Mouse (Mus musculus): ENCODE measurements around the gene Tspan9. TPM values are rescaled to one million over a fixed set of nuclear protein-coding genes. Genes with fewer than 3 reads are reported as not detected.

Tspan9 gene
- polyA plus RNA-seq, 1 experiment from 2014 or later: 68.2 TPM

DNA sequence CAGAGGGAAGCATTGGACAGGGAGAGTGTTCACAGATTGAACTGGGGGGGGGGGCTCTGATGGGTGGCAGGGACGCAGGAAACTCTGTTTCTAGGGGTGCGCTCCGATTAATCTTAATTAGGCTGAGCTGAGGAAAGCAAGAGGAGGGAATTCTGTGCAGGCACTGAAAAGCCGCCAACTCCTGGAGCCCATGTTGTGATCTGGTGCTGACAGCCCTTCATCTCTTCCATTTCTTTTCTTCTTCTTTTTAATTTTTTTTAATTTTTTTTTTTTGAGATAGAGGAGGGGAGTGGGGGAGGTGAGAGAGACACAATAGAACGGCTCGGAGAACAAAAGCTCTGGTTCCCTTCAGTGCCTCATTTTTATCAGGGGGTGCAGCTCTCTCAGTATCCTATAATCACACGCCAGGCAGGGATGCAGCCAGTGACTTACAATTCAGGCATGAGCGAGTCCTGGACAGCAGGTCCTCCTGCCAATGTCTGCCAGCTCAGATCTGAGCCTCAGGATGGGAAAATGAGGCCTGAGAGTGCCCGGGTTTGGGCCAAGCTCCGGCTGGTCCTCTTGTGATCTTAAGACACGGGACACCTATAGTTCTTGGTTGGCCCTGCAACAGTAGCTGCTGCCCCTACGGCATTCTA lies 72.4 kb downstream of the Tspan9 start:
- Histone ChIP-seq H3K4me3 (ENCODE audit: low read depth, low read length) (no peak overlapping the region), H3K27me3 (ENCODE audit: control insufficient read depth, insufficient read depth, low read length) (no peaks in the 10 kb centered on the region), H3K36me3 (ENCODE audit: control insufficient read depth, insufficient read depth, low read length) (no peaks in the 10 kb centered on the region), H3K27ac (replicated peaks; ENCODE audit: low read depth, low read length) (no peak overlapping the region), H3K9me3 (ENCODE audit: control insufficient read depth, low read length) (no peaks in the 10 kb centered on the region), H3K9ac (ENCODE audit: low read length) (no peak overlapping the region), H3K4me2 (ENCODE audit: low read depth, severe bottlenecking) (no peak overlapping the region), H3K4me1 (ENCODE audit: control insufficient read depth, insufficient read depth, low read length) (peaks cover 35% of the 10 kb centered on the region)
- no peak for ATAC-seq (ENCODE audit: insufficient number of reproducible peaks, low FRiP score, low TSS enrichment, low read depth)
- DNase-seq (ENCODE audit: low spot score): no peak
- WGBS: 85% methylated on average over 12 of the region's 12 CpGs

DNA sequence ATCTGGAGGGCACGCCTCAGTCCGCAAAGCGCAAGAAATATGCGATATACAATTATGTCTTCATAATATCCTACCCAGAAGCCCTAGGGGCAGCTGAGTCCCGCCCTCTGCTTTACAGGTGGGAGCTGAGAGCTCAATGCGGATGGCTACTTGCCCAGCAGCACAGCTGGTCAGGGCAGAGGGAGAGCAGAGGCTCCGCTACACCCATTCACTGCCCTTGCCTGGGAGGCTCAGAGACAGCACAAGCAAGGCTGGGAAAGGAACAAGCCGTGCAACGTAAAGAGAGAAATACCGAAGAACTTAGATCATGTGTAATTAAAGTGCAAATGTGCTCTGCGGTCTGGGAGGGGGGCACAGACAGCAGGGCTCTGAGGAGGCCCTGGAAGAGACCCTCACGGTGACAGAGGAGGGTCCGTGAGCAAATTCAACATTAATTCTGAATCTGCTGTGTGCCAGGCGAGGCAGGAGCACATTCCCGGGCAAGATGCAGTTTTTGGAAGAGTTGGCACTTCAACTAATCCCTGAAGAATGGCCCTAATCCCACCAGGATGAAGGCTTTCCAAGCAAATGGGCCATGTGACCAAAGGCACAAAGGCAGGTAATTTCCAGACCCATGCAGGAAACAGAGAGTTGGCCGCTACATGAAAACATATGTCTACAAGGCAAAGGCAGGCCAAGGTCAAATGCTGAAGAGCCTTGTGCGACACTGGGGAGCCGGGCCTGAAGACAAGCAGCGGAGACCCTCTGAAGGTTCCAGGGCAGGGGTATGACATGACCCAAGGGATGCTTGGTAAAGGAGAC lies 73.1 kb downstream of the Tspan9 start:
- ATAC-seq (ENCODE audit: insufficient number of reproducible peaks, low FRiP score, low TSS enrichment, low read depth) (no peak), DNase-seq (ENCODE audit: low spot score) (no peak)
- WGBS: 71% methylated on average over 19 of the region's 19 CpGs
- Histone ChIP-seq H3K27ac (replicated peaks; ENCODE audit: low read depth, low read length) (no peak overlapping the region; the same call in 1 of the 2 replicates), H3K27me3 (ENCODE audit: control insufficient read depth, insufficient read depth, low read length) (no peaks in the 10 kb centered on the region), H3K9me3 (ENCODE audit: control insufficient read depth, low read length) (no peaks in the 10 kb centered on the region), H3K9ac (ENCODE audit: low read length) (no peak overlapping the region), H3K4me2 (ENCODE audit: low read depth, severe bottlenecking) (no peak overlapping the region), H3K4me3 (ENCODE audit: low read depth, low read length) (no peak overlapping the region), H3K36me3 (ENCODE audit: control insufficient read depth, insufficient read depth, low read length) (no peaks in the 10 kb centered on the region), H3K4me1 (ENCODE audit: control insufficient read depth, insufficient read depth, low read length) (peaks cover 43% of the 10 kb centered on the region)

DNA sequence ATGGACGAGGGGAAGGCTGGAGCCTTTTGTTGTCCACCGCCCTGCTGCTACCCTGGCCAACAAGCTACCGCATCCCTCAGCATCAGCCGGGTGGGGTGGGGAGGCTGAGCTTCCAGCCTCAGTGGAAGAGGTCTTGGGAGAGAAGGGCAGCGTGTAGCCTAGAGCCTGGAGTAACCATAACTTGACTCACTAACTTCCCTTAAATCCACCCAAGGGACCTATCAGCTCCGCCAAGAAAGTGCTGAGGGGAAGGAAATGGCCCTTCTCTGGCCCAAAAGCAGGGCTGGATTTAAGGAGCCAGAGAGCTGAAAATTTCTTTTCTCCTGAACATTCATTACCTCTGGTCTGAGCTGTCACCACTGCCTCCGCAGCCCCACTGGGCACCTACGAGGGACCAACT lies 75.2 kb downstream of the Tspan9 start:
- Histone ChIP-seq H3K36me3 (ENCODE audit: control insufficient read depth, insufficient read depth, low read length) (no peaks in the 10 kb centered on the region), H3K9me3 (ENCODE audit: control insufficient read depth, low read length) (no peaks in the 10 kb centered on the region), H3K4me3 (ENCODE audit: low read depth, low read length) (no peak overlapping the region), H3K27me3 (ENCODE audit: control insufficient read depth, insufficient read depth, low read length) (no peaks in the 10 kb centered on the region), H3K27ac (replicated peaks; ENCODE audit: low read depth, low read length) (no peak overlapping the region), H3K4me1 (ENCODE audit: control insufficient read depth, insufficient read depth, low read length) (peaks cover 43% of the 10 kb centered on the region), H3K9ac (ENCODE audit: low read length) (no peak overlapping the region), H3K4me2 (ENCODE audit: low read depth, severe bottlenecking) (no peak overlapping the region)
- no peak for DNase-seq (ENCODE audit: low spot score)
- no peak for ATAC-seq (ENCODE audit: insufficient number of reproducible peaks, low FRiP score, low TSS enrichment, low read depth)
- 91% methylated on average over 8 of the region's 8 CpGs for WGBS

DNA sequence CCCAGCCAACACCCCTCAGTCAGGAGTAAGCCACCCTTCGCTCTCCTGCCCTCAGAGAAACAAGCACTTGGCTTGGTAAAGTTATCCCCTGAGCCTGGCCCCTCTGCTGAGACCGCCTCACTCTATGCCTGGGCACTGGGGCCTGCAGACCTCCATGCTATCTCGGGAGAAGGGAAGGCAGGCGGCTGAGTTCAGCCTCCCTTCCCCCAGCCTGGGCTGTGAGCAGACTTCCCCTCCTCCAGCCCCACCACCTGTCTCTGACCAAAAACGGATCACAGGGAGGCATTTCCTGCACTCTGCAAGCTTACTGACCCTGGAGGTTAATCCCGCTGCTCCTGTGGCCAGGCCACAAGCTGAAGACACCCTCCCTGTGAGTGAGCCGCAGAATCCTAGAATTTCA lies 77.4 kb downstream of the Tspan9 start:
- Histone ChIP-seq H3K4me3 (ENCODE audit: low read depth, low read length) (no peak overlapping the region), H3K27me3 (ENCODE audit: control insufficient read depth, insufficient read depth, low read length) (no peaks in the 10 kb centered on the region), H3K9ac (ENCODE audit: low read length) (peak overlapping the region; percentile 23; the same call in 1 of the 2 replicates), H3K9me3 (ENCODE audit: control insufficient read depth, low read length) (no peaks in the 10 kb centered on the region), H3K27ac (replicated peaks; ENCODE audit: low read depth, low read length) (peak overlapping the region; percentile 79), H3K4me1 (ENCODE audit: control insufficient read depth, insufficient read depth, low read length) (peaks cover 38% of the 10 kb centered on the region), H3K4me2 (ENCODE audit: low read depth, severe bottlenecking) (0 out of 2 replicates have a peak overlapping the region, but pooled peaks have one; percentile 2), H3K36me3 (ENCODE audit: control insufficient read depth, insufficient read depth, low read length) (no peaks in the 10 kb centered on the region)
- ATAC-seq (ENCODE audit: insufficient number of reproducible peaks, low FRiP score, low TSS enrichment, low read depth): peak; percentile 59; the same call in 1 of the 2 replicates
- 15% methylated on average over 7 of the region's 7 CpGs for WGBS
- DNase-seq (ENCODE audit: low spot score): peak; percentile 74

DNA sequence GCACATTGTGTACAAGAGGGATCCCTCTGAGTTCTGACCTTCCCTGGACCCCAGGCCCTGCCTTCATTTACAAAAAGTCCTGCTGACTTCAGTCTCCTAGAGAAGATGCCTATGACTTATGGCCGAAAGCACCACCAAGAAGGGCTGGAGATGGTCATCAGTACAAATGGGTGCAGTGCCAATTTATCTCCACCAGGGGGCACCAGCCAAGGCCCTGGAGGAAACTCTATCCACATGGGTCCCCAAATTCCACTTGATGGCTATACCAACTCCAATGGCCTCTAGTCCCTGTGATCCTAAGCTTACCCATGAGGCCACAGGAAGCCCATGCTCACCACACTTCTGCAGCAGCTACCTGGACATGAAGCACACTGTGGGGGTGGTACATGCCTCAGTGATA lies 79.9 kb downstream of the Tspan9 start:
- no peak overlapping the region for H3K4me2 ChIP-seq (ENCODE audit: low read depth, severe bottlenecking)
- no peak overlapping the region for H3K4me3 ChIP-seq (ENCODE audit: low read depth, low read length)
- H3K36me3 ChIP-seq (ENCODE audit: control insufficient read depth, insufficient read depth, low read length): no peaks in the 10 kb centered on the region
- H3K9ac ChIP-seq (ENCODE audit: low read length): no peak overlapping the region
- peak; percentile 43 for DNase-seq (ENCODE audit: low spot score)
- H3K4me1 ChIP-seq (ENCODE audit: control insufficient read depth, insufficient read depth, low read length): peaks cover 32% of the 10 kb centered on the region
- 78% methylated on average over 1 of the region's 1 CpGs for WGBS
- H3K9me3 ChIP-seq (ENCODE audit: control insufficient read depth, low read length): no peaks in the 10 kb centered on the region
- H3K27me3 ChIP-seq (ENCODE audit: control insufficient read depth, insufficient read depth, low read length): no peaks in the 10 kb centered on the region
- no peak overlapping the region for H3K27ac ChIP-seq (replicated peaks; ENCODE audit: low read depth, low read length)
- no peak for ATAC-seq (ENCODE audit: insufficient number of reproducible peaks, low FRiP score, low TSS enrichment, low read depth)

DNA sequence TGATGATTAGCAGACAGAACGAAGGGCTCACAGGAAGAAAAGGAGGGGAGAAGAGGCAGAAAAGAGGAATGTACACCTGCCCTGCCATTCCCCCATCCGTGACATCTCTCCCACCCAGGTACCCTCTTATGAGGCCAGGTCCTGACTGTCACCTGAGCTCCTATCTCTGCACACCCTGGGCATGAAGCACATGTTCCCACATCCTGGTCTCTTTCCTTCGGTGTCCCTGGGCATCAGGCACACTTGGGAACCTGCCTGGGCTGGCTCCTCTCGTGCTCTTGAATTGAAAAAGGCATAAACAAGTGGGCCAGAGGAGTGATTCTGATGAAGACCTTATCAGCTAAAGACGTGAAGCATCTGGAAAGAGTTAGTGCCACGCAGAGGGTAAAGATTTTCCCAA lies 80.6 kb downstream of the Tspan9 start:
- Histone ChIP-seq H3K36me3 (ENCODE audit: control insufficient read depth, insufficient read depth, low read length) (no peaks in the 10 kb centered on the region), H3K4me2 (ENCODE audit: low read depth, severe bottlenecking) (no peak overlapping the region), H3K27me3 (ENCODE audit: control insufficient read depth, insufficient read depth, low read length) (no peaks in the 10 kb centered on the region), H3K9ac (ENCODE audit: low read length) (no peak overlapping the region), H3K4me1 (ENCODE audit: control insufficient read depth, insufficient read depth, low read length) (peaks cover 34% of the 10 kb centered on the region), H3K27ac (replicated peaks; ENCODE audit: low read depth, low read length) (no peak overlapping the region), H3K4me3 (ENCODE audit: low read depth, low read length) (no peak overlapping the region), H3K9me3 (ENCODE audit: control insufficient read depth, low read length) (no peaks in the 10 kb centered on the region)
- 64% methylated on average over 6 of the region's 6 CpGs for WGBS
- DNase-seq (ENCODE audit: low spot score) (no peak), ATAC-seq (ENCODE audit: insufficient number of reproducible peaks, low FRiP score, low TSS enrichment, low read depth) (no peak)

DNA sequence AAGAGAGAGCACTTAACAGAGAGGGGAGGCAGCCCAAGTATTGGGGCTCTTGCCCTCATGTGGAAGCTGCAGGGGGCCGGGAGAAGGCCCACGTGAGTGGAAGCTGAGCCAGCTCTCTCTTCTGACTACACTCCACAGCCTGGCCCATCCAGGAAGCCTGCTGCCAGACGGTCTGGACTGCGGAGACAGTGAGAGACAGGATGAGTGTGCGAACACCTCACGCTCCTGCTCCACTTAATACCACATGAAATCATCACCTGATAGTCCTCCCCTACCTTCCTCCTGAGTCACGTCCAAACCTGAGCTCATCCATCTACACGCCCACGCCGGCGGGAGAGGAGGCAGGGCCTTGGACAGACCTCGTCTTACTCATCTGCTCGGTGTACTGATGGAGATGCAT lies 81.2 kb downstream of the Tspan9 start:
- Histone ChIP-seq H3K9ac (ENCODE audit: low read length) (no peak overlapping the region), H3K4me1 (ENCODE audit: control insufficient read depth, insufficient read depth, low read length) (peaks cover 31% of the 10 kb centered on the region), H3K4me2 (ENCODE audit: low read depth, severe bottlenecking) (no peak overlapping the region), H3K27me3 (ENCODE audit: control insufficient read depth, insufficient read depth, low read length) (no peaks in the 10 kb centered on the region), H3K27ac (replicated peaks; ENCODE audit: low read depth, low read length) (no peak overlapping the region), H3K4me3 (ENCODE audit: low read depth, low read length) (no peak overlapping the region), H3K9me3 (ENCODE audit: control insufficient read depth, low read length) (no peaks in the 10 kb centered on the region), H3K36me3 (ENCODE audit: control insufficient read depth, insufficient read depth, low read length) (no peaks in the 10 kb centered on the region)
- ATAC-seq (ENCODE audit: insufficient number of reproducible peaks, low FRiP score, low TSS enrichment, low read depth) (no peak), DNase-seq (ENCODE audit: low spot score) (no peak)
- 89% methylated on average over 13 of the region's 13 CpGs for WGBS

DNA sequence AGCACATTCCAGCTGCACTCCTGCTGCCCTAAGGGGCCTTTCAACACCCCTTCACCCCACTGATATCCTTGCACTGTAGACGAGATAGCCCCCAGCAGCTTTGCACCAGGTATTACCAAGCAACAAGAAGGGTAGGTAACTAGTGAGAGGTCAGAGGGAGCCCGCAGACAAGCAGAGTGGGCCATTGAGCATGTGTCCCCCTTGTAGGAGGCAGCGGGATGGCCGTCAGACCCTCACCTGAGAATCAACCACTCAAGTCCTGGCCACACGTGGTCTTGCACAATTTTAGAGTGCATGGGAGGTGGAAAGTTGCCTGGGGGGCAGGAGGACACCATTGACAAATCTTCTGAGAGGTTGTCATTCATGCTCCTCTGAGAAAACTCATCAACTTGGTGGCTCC lies 82.1 kb downstream of the Tspan9 start:
- H3K36me3 ChIP-seq (ENCODE audit: control insufficient read depth, insufficient read depth, low read length): no peaks in the 10 kb centered on the region
- no peak overlapping the region for H3K27ac ChIP-seq (replicated peaks; ENCODE audit: low read depth, low read length)
- H3K4me1 ChIP-seq (ENCODE audit: control insufficient read depth, insufficient read depth, low read length): peaks cover 24% of the 10 kb centered on the region
- no peak overlapping the region for H3K4me2 ChIP-seq (ENCODE audit: low read depth, severe bottlenecking)
- no peaks in the 10 kb centered on the region for H3K27me3 ChIP-seq (ENCODE audit: control insufficient read depth, insufficient read depth, low read length)
- no peak overlapping the region for H3K9ac ChIP-seq (ENCODE audit: low read length)
- DNase-seq (ENCODE audit: low spot score) (no peak), ATAC-seq (ENCODE audit: insufficient number of reproducible peaks, low FRiP score, low TSS enrichment, low read depth) (no peak)
- no peaks in the 10 kb centered on the region for H3K9me3 ChIP-seq (ENCODE audit: control insufficient read depth, low read length)
- WGBS: 90% methylated on average over 5 of the region's 5 CpGs
- no peak overlapping the region for H3K4me3 ChIP-seq (ENCODE audit: low read depth, low read length)

All from limb, embryonic 11.5 days (tissue).